12 mouse cellular contexts compared by ENCODE assay signal in the genomic region with DNA sequence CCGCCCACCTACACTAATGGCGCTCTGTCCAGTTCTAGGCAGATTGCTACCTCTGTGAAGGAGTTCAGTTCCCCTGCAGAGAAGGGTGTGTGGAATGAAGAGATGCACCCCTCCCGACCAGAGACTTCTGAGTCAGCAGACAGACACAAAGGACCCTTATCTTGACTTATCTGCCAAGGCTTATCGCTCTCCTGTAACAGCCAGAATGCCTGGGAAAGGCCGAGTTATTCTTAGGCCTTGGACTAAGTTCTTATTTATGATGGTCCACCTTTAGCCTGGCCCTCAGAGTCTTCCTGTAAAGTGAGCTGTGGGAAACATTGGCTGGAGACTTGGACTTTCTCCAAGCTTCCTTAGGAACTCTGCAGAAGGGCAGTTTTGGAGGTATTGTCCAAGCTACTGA. TPM values are rescaled to one million over a fixed set of nuclear protein-coding genes. Genes with fewer than 3 reads are reported as not detected.
DNase-seq lines count a peak whose midpoint lies in the region; ATAC-seq and TF ChIP-seq lines count a peak whose summit lies in the region.
"Had no signal": no experiment of that assay in that cellular context is flagged by ENCODE, and none has a peak within 500 bp of the region (broad histone marks: within the 10 kb centered on the region; RNA-seq: fewer than 3 reads in every experiment).

No protein-coding gene starts in this region.

- peaks cover 6% of the 10 kb centered on the region; the same call in 1 of the 2 replicates for H3K4me1 ChIP-seq in embryonic facial prominence, embryonic 14.5 days (ENCODE audit: control insufficient read depth, insufficient read depth, low read length)
- no peaks in the 10 kb centered on the region for H3K4me1 ChIP-seq in embryonic facial prominence, embryonic 10.5 days
- H3K4me1 ChIP-seq in MEL (ENCODE audit: control insufficient read depth in 1 of 2, insufficient read depth in 2 of 2, low read length in 2 of 2) = peaks cover 29 to 31% of the 10 kb centered on the region in 2 experiments
- 0 out of 2 replicates have a peak, but pooled peaks cover 9% of the 10 kb centered on the region for H3K4me1 ChIP-seq in lung, embryonic 15.5 days
- H3K4me1 ChIP-seq in forebrain, embryonic 15.5 days = peaks cover 4% of the 10 kb centered on the region; the same call in 1 of the 2 replicates

- no peak overlapping the region for H3K4me2 ChIP-seq in embryonic facial prominence, embryonic 14.5 days (ENCODE audit: low read depth, low read length)
- H3K4me2 ChIP-seq in lung, embryonic 15.5 days = no peak overlapping the region
- no peak overlapping the region for H3K4me2 ChIP-seq in forebrain, embryonic 15.5 days (replicated peaks)

- peak; percentile 7 for DNase-seq in embryonic facial prominence, embryonic 14.5 days (ENCODE audit: low spot score)
- DNase-seq in embryonic facial prominence, embryonic 10.5 days (ENCODE audit: low spot score) = no peak
- peak; percentile 49 for DNase-seq in MEL (ENCODE audit: low read depth, low spot score)
- peak; percentile 11 for DNase-seq in heart, postnatal 25 days (ENCODE audit: low spot score)
- DNase-seq in T-cell, adult 2 months (ENCODE audit: low spot score) = no peak
- no peak for DNase-seq in spleen, postnatal 14 days (ENCODE audit: low spot score in 2 of 2)
- DNase-seq: cerebellum, postnatal 36 days; thymus, postnatal 4 days had no signal

- no peak for TF ChIP-seq RAD21 in MEL (IDR thresholded peaks at IDR 0.05; ENCODE audit: low read depth, low read length)

- no peak overlapping the region for H3K9ac ChIP-seq in embryonic facial prominence, embryonic 14.5 days (ENCODE audit: low read depth, low read length)
- no peak overlapping the region for H3K9ac ChIP-seq in MEL (ENCODE audit: control insufficient read depth, low read depth, low read length, poor library complexity, severe bottlenecking)
- H3K9ac ChIP-seq in lung, embryonic 15.5 days = no peak overlapping the region
- no peak overlapping the region for H3K9ac ChIP-seq in forebrain, embryonic 15.5 days (replicated peaks)

- ATAC-seq in embryonic facial prominence, embryonic 14.5 days (ENCODE audit: low read depth) = no peak
- ATAC-seq in lung, embryonic 15.5 days (ENCODE audit: borderline replicate concordance, extremely low read depth, low FRiP score, low TSS enrichment) = peak; percentile 42; the same call in 1 of the 2 replicates
- ATAC-seq in forebrain, embryonic 15.5 days (replicated peaks) = no peak
- ATAC-seq: forebrain, embryonic 14.5 days had no signal

- no peak overlapping the region for H3K27ac ChIP-seq in embryonic facial prominence, embryonic 14.5 days (replicated peaks; ENCODE audit: low read depth, low read length)
- H3K27ac ChIP-seq in embryonic facial prominence, embryonic 10.5 days (replicated peaks) = no peak overlapping the region
- peak overlapping the region; percentile 46 for H3K27ac ChIP-seq in MEL (ENCODE audit: control insufficient read depth, low read depth, low read length)
- H3K27ac ChIP-seq in lung, embryonic 15.5 days = peak overlapping the region; percentile 43
- no peak overlapping the region for H3K27ac ChIP-seq in forebrain, embryonic 15.5 days (replicated peaks)
- H3K27ac ChIP-seq: macrophage had no signal

- no peaks in the 10 kb centered on the region for H3K27me3 ChIP-seq in embryonic facial prominence, embryonic 14.5 days (replicated peaks; ENCODE audit: control insufficient read depth, insufficient read depth, low read length)
- peaks cover 16% of the 10 kb centered on the region for H3K27me3 ChIP-seq in embryonic facial prominence, embryonic 10.5 days (replicated peaks; ENCODE audit: low read depth, poor library complexity, severe bottlenecking)
- no peaks in the 10 kb centered on the region for H3K27me3 ChIP-seq in MEL (ENCODE audit: control insufficient read depth in 1 of 2, insufficient read depth in 2 of 2, low read length in 2 of 2)
- no peaks in the 10 kb centered on the region for H3K27me3 ChIP-seq in lung, embryonic 15.5 days
- no peaks in the 10 kb centered on the region for H3K27me3 ChIP-seq in forebrain, embryonic 15.5 days

- peak; percentile 72 to 82 for TF ChIP-seq EP300 in MEL (IDR thresholded peaks at IDR 0.05; ENCODE audit: low read depth in 1 of 2, low read length in 2 of 2)

- H3K4me3 ChIP-seq in embryonic facial prominence, embryonic 14.5 days (ENCODE audit: low read depth, low read length) = no peak overlapping the region
- H3K4me3 ChIP-seq in embryonic facial prominence, embryonic 10.5 days = no peak overlapping the region
- peak overlapping the region in 1 of 2 experiments; percentile 31; a peak in 1 of 4 replicates for H3K4me3 ChIP-seq in MEL (ENCODE audit: control insufficient read depth in 1 of 2, insufficient read depth in 1 of 2, low read depth in 2 of 2, low read length in 2 of 2)
- H3K4me3 ChIP-seq in lung, embryonic 15.5 days = no peak overlapping the region
- H3K4me3 ChIP-seq in forebrain, embryonic 15.5 days = no peak overlapping the region

- no peak for TF ChIP-seq POLR2A in MEL (IDR thresholded peaks at IDR 0.05; ENCODE audit: control insufficient read depth in 1 of 2, insufficient read depth in 1 of 2, low read depth in 1 of 2, low read length in 2 of 2, poor library complexity in 1 of 2)

- intact Hi-C loops in heart, postnatal 25 days (cut with DNase I) = no loop called here

- no peaks in the 10 kb centered on the region for H3K9me3 ChIP-seq in embryonic facial prominence, embryonic 14.5 days (ENCODE audit: control insufficient read depth, low read length)
- H3K9me3 ChIP-seq in embryonic facial prominence, embryonic 10.5 days = no peaks in the 10 kb centered on the region
- no peaks in the 10 kb centered on the region for H3K9me3 ChIP-seq in MEL (replicated peaks; ENCODE audit: insufficient read depth, low read length)
- no peaks in the 10 kb centered on the region for H3K9me3 ChIP-seq in lung, embryonic 15.5 days
- no peaks in the 10 kb centered on the region for H3K9me3 ChIP-seq in forebrain, embryonic 15.5 days

- TF ChIP-seq CTCF in MEL (IDR thresholded peaks at IDR 0.05 in 2 of 3, conservative IDR thresholded peaks at IDR 0.05 in 1 of 3; ENCODE audit: control insufficient read depth in 1 of 3, insufficient read depth in 1 of 3, low read depth in 2 of 3, low read length in 3 of 3, poor library complexity in 1 of 3, severe bottlenecking in 1 of 3) = no peak

- WGBS in embryonic facial prominence, embryonic 14.5 days = 71% methylated on average over 5 of the region's 5 CpGs
- 60% methylated on average over 5 of the region's 5 CpGs for whole genome bisulfite sequencing in embryonic facial prominence, embryonic 10.5 days
- WGBS in lung, embryonic 15.5 days = 35% methylated on average over 5 of the region's 5 CpGs
- 78% methylated on average over 5 of the region's 5 CpGs for WGBS in forebrain, embryonic 15.5 days

- H3K36me3 ChIP-seq in embryonic facial prominence, embryonic 14.5 days (ENCODE audit: control insufficient read depth, insufficient read depth, low read length) = no peaks in the 10 kb centered on the region
- no peaks in the 10 kb centered on the region for H3K36me3 ChIP-seq in embryonic facial prominence, embryonic 10.5 days (replicated peaks)
- peaks cover 0 to 36% of the 10 kb centered on the region in 2 experiments; a peak in 2 of 4 replicates for H3K36me3 ChIP-seq in MEL (ENCODE audit: control insufficient read depth in 1 of 2, insufficient read depth in 2 of 2, low read length in 2 of 2)
- H3K36me3 ChIP-seq in lung, embryonic 15.5 days = no peaks in the 10 kb centered on the region
- H3K36me3 ChIP-seq in forebrain, embryonic 15.5 days = no peaks in the 10 kb centered on the region

- peaks cover 8% of the 10 kb centered on the region; the same call in 1 of the 2 replicates for H3K79me2 ChIP-seq in MEL (ENCODE audit: control insufficient read depth, insufficient read depth, low read length, poor library complexity)

TF ChIP-seq in MEL, 35 proteins besides CTCF, POLR2A, EP300 and RAD21:
- TF ChIP-seq ELF1 (IDR thresholded peaks at IDR 0.05; ENCODE audit: low read depth, low read length) (no peak), TCF12 (IDR thresholded peaks at IDR 0.05; ENCODE audit: low read depth, low read length) (peak; percentile 73), GABPA (IDR thresholded peaks at IDR 0.05; ENCODE audit: low read depth, low read length) (no peak), MEF2A (IDR thresholded peaks at IDR 0.05; ENCODE audit: extremely low read depth, insufficient replicate concordance, low read depth, low read length, poor library complexity, severe bottlenecking) (peak; percentile 70; the same call in 1 of the 2 replicates), USF1 (IDR thresholded peaks at IDR 0.05; ENCODE audit: low read depth, low read length) (no peak), GATA1 (IDR thresholded peaks at IDR 0.05; ENCODE audit: low read depth, low read length) (peak; percentile 93), RCOR1 (IDR thresholded peaks at IDR 0.05; ENCODE audit: low read depth, low read length) (peak; percentile 46; the same call in 1 of the 2 replicates), BHLHE40 (IDR thresholded peaks at IDR 0.05; ENCODE audit: borderline replicate concordance, low read depth, low read length) (0 out of 2 replicates have a peak, but pooled peaks have one; percentile 3), ZMIZ1 (IDR thresholded peaks at IDR 0.05; ENCODE audit: low read depth, low read length) (no peak), MAFK (IDR thresholded peaks at IDR 0.05; ENCODE audit: borderline replicate concordance, low read depth, low read length) (peak; percentile 75; the same call in 1 of the 2 replicates), KAT2A (conservative IDR thresholded peaks at IDR 0.05; ENCODE audit: low read depth, low read length) (no peak), USF2 (IDR thresholded peaks at IDR 0.05; ENCODE audit: borderline replicate concordance in 1 of 2, insufficient read depth in 1 of 2, low read depth in 1 of 2, low read length in 2 of 2) (no peak), ETS1 (IDR thresholded peaks at IDR 0.05; ENCODE audit: low read depth, low read length) (peak; percentile 88)

RNA-seq across cellular contexts. Expression of a gene that starts 8.8 kb away (rescaled TPM):
- 63.5 and 66.6 TPM in 2 replicates for polyA plus RNA-seq in embryonic facial prominence, embryonic 14.5 days (2014; fragmentation: Nextera tagmentation; extraction: Ambion mirVana)
- 39.2 and 49.0 TPM in 2 replicates for polyA plus RNA-seq in embryonic facial prominence, embryonic 10.5 days (2016; fragmentation: Nextera tagmentation; extraction: Ambion mirVana)
- total RNA-seq in MEL (2012; rRNA removed) = 6.6 and 7.1 TPM in 2 replicates
- 10 to 100 TPM in 1 of 2 experiments, not detected in 1; 23.2 TPM for polyA plus RNA-seq in MEL (2012; ENCODE audit: insufficient read depth in 1 of 2, insufficient read length in 2 of 2, low read depth in 1 of 2, low replicate concordance in 2 of 2, missing spikeins in 1 of 2)
- 10 to 100 TPM; 57.0 to 57.4 TPM for total RNA-seq in heart, postnatal 25 days (2021)
- 38.0 and 45.3 TPM in 2 replicates for polyA plus RNA-seq in lung, embryonic 15.5 days (2015; fragmentation: Nextera tagmentation; extraction: Ambion mirVana)
- 129 TPM in 2 replicates for polyA plus RNA-seq in forebrain, embryonic 15.5 days (2015; fragmentation: Nextera tagmentation; extraction: Ambion mirVana)

Comparison
In these comparisons a context has a peak if more than half of its experiments do, and no peak if none do; other contexts are left out.
1. DNase-seq: peak in embryonic facial prominence, embryonic 14.5 days (single experiment), MEL (single experiment) and heart, postnatal 25 days (single experiment); none in embryonic facial prominence, embryonic 10.5 days (single experiment), T-cell, adult 2 months (single experiment) and spleen, postnatal 14 days (0 of 2).
2. H3K27ac ChIP-seq: peak in MEL (single experiment) and lung, embryonic 15.5 days (single experiment); none in embryonic facial prominence, embryonic 14.5 days (single experiment), embryonic facial prominence, embryonic 10.5 days (single experiment) and forebrain, embryonic 15.5 days (single experiment).